Mouse (Mus musculus) lung, embryonic 16.5 days (tissue): Measurements from ENCODE around the gene Celf6. TPM values are rescaled to one million over a fixed set of nuclear protein-coding genes. Genes with fewer than 3 reads are reported as not detected.
A peak's percentile ranks its signal among the peaks of the same experiment; 100 is the strongest.

Source experiments
- ATAC-seq: fragments of 200-750 bp; cut with Nextera tagmentation; 2 replicates; pipeline ENCODE4 v1.8.0; 2017; ENCODE audit warnings: low read depth, mild to moderate bottlenecking, moderate library complexity
- H3K27ac ChIP-seq: fragments of 300-500 bp; sonication (generic); 2 replicates; pipeline ENCODE4 v1.5.1; 2014; ENCODE audit warnings: mild to moderate bottlenecking, control low read depth, low read length
- H3K27me3 ChIP-seq: fragments of 300-500 bp; sonication (generic); 2 replicates; pipeline ENCODE4 v1.6.1; 2014; ENCODE audit warnings: low read depth, low read length, mixed read lengths; ENCODE audit not compliant: control insufficient read depth, insufficient read depth
- H3K36me3 ChIP-seq: fragments of 300-500 bp; sonication (generic); 2 replicates; pipeline ENCODE4 v1.6.1; 2014; ENCODE audit warnings: low read length; ENCODE audit not compliant: control insufficient read depth, insufficient read depth
- H3K4me1 ChIP-seq: fragments of 300-500 bp; sonication (generic); replicated peaks from 2 replicates; pipeline ENCODE4 v1.6.1; 2014; ENCODE audit warnings: low read length, mixed read lengths; ENCODE audit not compliant: control insufficient read depth, insufficient read depth
- H3K4me2 ChIP-seq: fragments of 300-500 bp; sonication (generic); 2 replicates; pipeline ENCODE4 v1.6.1; 2014; ENCODE audit warnings: low read depth, low read length, control low read depth
- H3K4me3 ChIP-seq: fragments of 300-500 bp; sonication (generic); 2 replicates; pipeline ENCODE4 v1.5.1; 2014; ENCODE audit warnings: mild to moderate bottlenecking, low read length, control low read depth
- H3K9ac ChIP-seq: fragments of 300-500 bp; sonication (generic); 2 replicates; pipeline ENCODE4 v1.6.1; 2014; ENCODE audit warnings: low read length, control low read depth
- H3K9me3 ChIP-seq: fragments of 300-500 bp; sonication (generic); 2 replicates; pipeline ENCODE4 v1.6.1; 2016; ENCODE audit warnings: low read length; ENCODE audit not compliant: control insufficient read depth
- WGBS: fragments of 180-500 bp; shearing (Covaris S2); extraction: QIAGEN DNeasy Blood & Tissue Kit; methylation state at CpG from one replicate; pipeline ENCODE4 v1.1.7; 2014; 5-methylcytosine and 5-hydroxymethylcytosine counted together
- polyA plus RNA-seq: library from polyadenylated mRNA; unstranded; fragments of >200 nt; fragmentation: Nextera tagmentation; extraction: Ambion mirVana; gene quantifications from 2 replicates; pipeline ENCODE4 v1.2.1, GENCODE M21; 2015

The Celf6 gene
- 0.43 and 0.55 TPM in 2 replicates for polyA plus RNA-seq

- Histone ChIP-seq H3K27ac (no peak within 1 kb of the TSS), H3K9me3 (no peaks in the 10 kb centered on the region), H3K36me3 (no peaks in the 10 kb centered on the region), H3K9ac (no peak within 1 kb of the TSS), H3K27me3 (peaks cover 3% of the 10 kb centered on the region; the same call in 1 of the 2 replicates), H3K4me2 (peak within 1 kb of the TSS; percentile 53), H3K4me3 (peak within 1 kb of the TSS; percentile 54), H3K4me1 (peaks cover 9% of the 10 kb centered on the region)
- WGBS, result 2% methylated on average over 42 of the region's 61 CpGs
- ATAC-seq, result peak; percentile 98
Observed at GRCm38 (mm10) chr9:59577844-59578504, at the start of gene Celf6. TSS of gene Celf6 (plus strand) at chr9:59577917.

GRCm38 (mm10) chr9:59528274-59528673 lies 49.4 kb upstream of the Celf6 start:
- 82% methylated on average over 2 of the region's 2 CpGs for WGBS
- Histone ChIP-seq H3K4me3 (no peak overlapping the region), H3K4me2 (no peak overlapping the region), H3K9ac (no peak overlapping the region), H3K4me1 (no peaks in the 10 kb centered on the region), H3K9me3 (no peaks in the 10 kb centered on the region), H3K27me3 (no peaks in the 10 kb centered on the region), H3K27ac (no peak overlapping the region), H3K36me3 (no peaks in the 10 kb centered on the region)
- no peak for ATAC-seq

- H3K9ac ChIP-seq, result no peak overlapping the region
- no peaks in the 10 kb centered on the region for H3K27me3 ChIP-seq
- no peak overlapping the region for H3K4me2 ChIP-seq
- H3K36me3 ChIP-seq, result no peaks in the 10 kb centered on the region
- H3K9me3 ChIP-seq, result no peaks in the 10 kb centered on the region
- H3K27ac ChIP-seq, result no peak overlapping the region
- WGBS, result 47% methylated on average over 5 of the region's 5 CpGs
- no peaks in the 10 kb centered on the region for H3K4me1 ChIP-seq
- no peak for ATAC-seq
- no peak overlapping the region for H3K4me3 ChIP-seq
Observed at GRCm38 (mm10) chr9:59531645-59532044, 46.1 kb upstream of the Celf6 start.

- 60% methylated on average over 2 of the region's 2 CpGs for WGBS
Observed at GRCm38 (mm10) chr9:59533422-59533821, 44.3 kb upstream of the Celf6 start.

GRCm38 (mm10) chr9:59533889-59534288 lies 43.8 kb upstream of the Celf6 start:
- ATAC-seq, result no peak
- H3K27ac ChIP-seq, result no peak overlapping the region
- no peaks in the 10 kb centered on the region for H3K4me1 ChIP-seq
- H3K4me2 ChIP-seq, result no peak overlapping the region
- H3K27me3 ChIP-seq, result no peaks in the 10 kb centered on the region
- H3K36me3 ChIP-seq, result no peaks in the 10 kb centered on the region
- no peaks in the 10 kb centered on the region for H3K9me3 ChIP-seq
- WGBS, result 61% methylated on average over 4 of the region's 4 CpGs
- no peak overlapping the region for H3K4me3 ChIP-seq
- H3K9ac ChIP-seq, result no peak overlapping the region

More at GRCm38 (mm10) chr9:59533422-59533821, 44.3 kb upstream of the Celf6 start:
- Histone ChIP-seq H3K27me3 (no peaks in the 10 kb centered on the region), H3K4me1 (no peaks in the 10 kb centered on the region), H3K27ac (no peak overlapping the region), H3K4me2 (no peak overlapping the region), H3K36me3 (no peaks in the 10 kb centered on the region), H3K9ac (no peak overlapping the region), H3K9me3 (no peaks in the 10 kb centered on the region), H3K4me3 (no peak overlapping the region)
- no peak for ATAC-seq

GRCm38 (mm10) chr9:59537651-59538050 lies 40.1 kb upstream of the Celf6 start:
- H3K4me3 ChIP-seq, result no peak overlapping the region
- H3K27me3 ChIP-seq, result no peaks in the 10 kb centered on the region
- 52% methylated on average over 3 of the region's 3 CpGs for WGBS
- no peak overlapping the region for H3K9ac ChIP-seq
- H3K36me3 ChIP-seq, result no peaks in the 10 kb centered on the region
- ATAC-seq, result no peak
- no peak overlapping the region for H3K4me2 ChIP-seq
- H3K9me3 ChIP-seq, result no peaks in the 10 kb centered on the region
- H3K27ac ChIP-seq, result no peak overlapping the region
- H3K4me1 ChIP-seq, result peaks cover 17% of the 10 kb centered on the region

- Histone ChIP-seq H3K27me3 (no peaks in the 10 kb centered on the region), H3K4me2 (peak within 1 kb of the TSS; percentile 95), H3K9ac (peak within 1 kb of the TSS; percentile 83), H3K27ac (peak within 1 kb of the TSS; percentile 31; the same call in 1 of the 2 replicates), H3K9me3 (no peaks in the 10 kb centered on the region), H3K4me1 (peaks cover 17% of the 10 kb centered on the region), H3K36me3 (no peaks in the 10 kb centered on the region), H3K4me3 (peak within 1 kb of the TSS; percentile 80)
- under 1% methylated on average over 55 of the region's 55 CpGs for WGBS
- ATAC-seq, result peak; percentile 96
Observed at GRCm38 (mm10) chr9:59539441-59540137, 38.1 kb upstream of the Celf6 start, which contains the start of the genes Hexa and Tmem202. TSS of gene Hexa (plus strand) at chr9:59539540. TSS of gene Tmem202 (minus strand) at chr9:59539847.

GRCm38 (mm10) chr9:59541617-59542016 lies 36.1 kb upstream of the Celf6 start:
- no peak overlapping the region for H3K4me2 ChIP-seq

GRCm38 (mm10) chr9:59542766-59543324 lies 34.9 kb upstream of the Celf6 start:
- no peak for ATAC-seq
- H3K9ac ChIP-seq, result 0 out of 2 replicates have a peak overlapping the region, but pooled peaks have one; percentile 5

More at GRCm38 (mm10) chr9:59541617-59542016, 36.1 kb upstream of the Celf6 start:
- no peak overlapping the region for H3K4me3 ChIP-seq
- no peak for ATAC-seq
- H3K9me3 ChIP-seq, result no peaks in the 10 kb centered on the region
- no peaks in the 10 kb centered on the region for H3K27me3 ChIP-seq
- no peaks in the 10 kb centered on the region for H3K36me3 ChIP-seq
- H3K27ac ChIP-seq, result no peak overlapping the region
- H3K4me1 ChIP-seq, result peaks cover 17% of the 10 kb centered on the region
- 92% methylated on average over 6 of the region's 6 CpGs for WGBS
- H3K9ac ChIP-seq, result no peak overlapping the region

More at GRCm38 (mm10) chr9:59542766-59543324, 34.9 kb upstream of the Celf6 start:
- Histone ChIP-seq H3K27me3 (no peaks in the 10 kb centered on the region), H3K4me1 (peaks cover 17% of the 10 kb centered on the region), H3K4me2 (no peak overlapping the region), H3K36me3 (no peaks in the 10 kb centered on the region), H3K4me3 (no peak overlapping the region), H3K27ac (no peak overlapping the region), H3K9me3 (no peaks in the 10 kb centered on the region)
